Mouse (Mus musculus) hindbrain, embryonic 11.5 days (tissue): ENCODE measurements around the gene Iqgap2. TPM values are rescaled to one million over a fixed set of nuclear protein-coding genes. Genes with fewer than 3 reads are reported as not detected.

ENCODE experiments used
- ATAC-seq: fragments of 200-750 bp; cut with Nextera tagmentation; 2 replicates; pipeline ENCODE4 v1.8.0; 2017; ENCODE audit warnings: mild to moderate bottlenecking, moderate TSS enrichment, moderate library complexity; ENCODE audit not compliant: low FRiP score
- DNase-seq: peaks from one replicate; pipeline ENCODE4 v3.0.0-alpha.2; 2015; ENCODE audit warnings: low spot score
- H3K27ac ChIP-seq: fragments of 300-500 bp; sonication (generic); 2 replicates; pipeline ENCODE4 v1.5.1; 2014; ENCODE audit warnings: mild to moderate bottlenecking, low read depth, low read length
- H3K27me3 ChIP-seq: fragments of 300-500 bp; sonication (generic); 2 replicates; pipeline ENCODE4 v1.6.1; 2014; ENCODE audit warnings: mild to moderate bottlenecking, low read length, moderate library complexity, mixed read lengths; ENCODE audit not compliant: control insufficient read depth, insufficient read depth
- H3K36me3 ChIP-seq: fragments of 300-500 bp; sonication (generic); 2 replicates; pipeline ENCODE4 v1.6.1; 2014; ENCODE audit warnings: mild to moderate bottlenecking, low read length, moderate library complexity, mixed read lengths; ENCODE audit not compliant: control insufficient read depth, insufficient read depth
- H3K4me1 ChIP-seq: fragments of 300-500 bp; sonication (generic); replicated peaks from 2 replicates; pipeline ENCODE4 v1.6.1; 2014; ENCODE audit warnings: low read length, mixed read lengths; ENCODE audit not compliant: control insufficient read depth, insufficient read depth
- H3K4me2 ChIP-seq: fragments of 300-500 bp; sonication (generic); replicated peaks from 2 replicates; pipeline ENCODE4 v1.6.1; 2014; ENCODE audit warnings: mild to moderate bottlenecking, low read depth, low read length
- H3K4me3 ChIP-seq: fragments of 300-500 bp; sonication (generic); 2 replicates; pipeline ENCODE4 v1.5.1; 2014; ENCODE audit warnings: low read depth, low read length
- H3K9ac ChIP-seq: fragments of 300-500 bp; sonication (generic); 2 replicates; pipeline ENCODE4 v1.6.1; 2014; ENCODE audit warnings: low read depth, low read length
- H3K9me3 ChIP-seq: fragments of 300-500 bp; sonication (generic); 2 replicates; pipeline ENCODE4 v1.6.1; 2016; ENCODE audit warnings: low read length; ENCODE audit not compliant: control insufficient read depth
- WGBS: fragments of 180-500 bp; shearing (Covaris S2); extraction: QIAGEN DNeasy Blood & Tissue Kit; methylation state at CpG from one replicate; pipeline ENCODE4 v1.1.7; 2014; 5-methylcytosine and 5-hydroxymethylcytosine counted together
- polyA plus RNA-seq: library from polyadenylated mRNA; unstranded; fragments of >200 nt; fragmentation: Nextera tagmentation; extraction: Ambion mirVana; gene quantifications from 2 replicates; pipeline ENCODE4 v1.2.1, GENCODE M21; 2014

Iqgap2 gene
- polyA plus RNA-seq, 1 experiment from 2014 or later, result 20.7 TPM

DNA sequence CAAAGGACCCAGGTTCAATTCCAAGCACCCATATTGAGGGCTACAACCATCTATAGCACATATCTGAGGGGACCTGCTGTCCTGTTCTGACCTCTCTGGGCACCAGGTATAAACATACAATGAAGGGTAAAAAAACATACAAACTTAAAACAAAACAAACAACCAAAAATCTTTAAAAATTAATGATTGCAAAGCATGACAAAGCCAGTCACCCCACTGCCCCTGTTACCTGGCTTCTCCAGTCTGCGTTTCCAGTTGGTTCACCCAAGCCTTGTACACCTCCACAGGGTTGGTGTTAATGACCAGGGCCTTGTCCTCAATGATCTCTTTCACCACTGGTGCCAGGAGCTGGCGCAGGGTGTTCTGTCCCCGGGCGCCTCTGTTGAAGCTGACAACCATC is 227.9 kb downstream of the Iqgap2 start:
- Histone ChIP-seq H3K9ac (no peak overlapping the region), H3K9me3 (no peaks in the 10 kb centered on the region), H3K4me2 (no peak overlapping the region), H3K27ac (no peak overlapping the region), H3K36me3 (no peaks in the 10 kb centered on the region), H3K27me3 (no peaks in the 10 kb centered on the region), H3K4me1 (no peaks in the 10 kb centered on the region), H3K4me3 (no peak overlapping the region)
- DNase-seq (no peak), ATAC-seq (no peak)
- 97% methylated on average over 4 of the region's 4 CpGs for WGBS

DNA sequence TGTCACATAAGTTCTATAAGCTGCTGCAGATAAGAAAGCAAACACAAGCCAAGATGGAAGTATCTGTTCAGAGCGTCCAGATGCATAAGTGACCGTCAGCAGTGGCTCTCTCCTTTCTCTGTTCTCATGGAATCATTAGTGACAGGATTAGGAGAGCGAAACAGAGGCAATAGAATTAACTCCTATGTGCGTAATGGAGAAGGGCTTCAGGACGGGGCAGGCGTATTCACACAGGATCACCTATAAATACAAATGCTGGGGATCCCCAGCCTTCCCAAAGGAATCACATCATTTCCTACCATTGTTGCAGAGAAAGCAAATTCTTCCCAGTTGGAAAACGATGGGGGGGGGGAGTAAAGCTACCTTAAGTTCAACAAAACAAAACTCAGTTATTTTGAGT is 232.3 kb downstream of the Iqgap2 start:
- peaks cover 2% of the 10 kb centered on the region; the same call in 1 of the 2 replicates for H3K36me3 ChIP-seq
- ATAC-seq, result no peak
- H3K27ac ChIP-seq, result no peak overlapping the region
- no peak overlapping the region for H3K9ac ChIP-seq
- no peak overlapping the region for H3K4me2 ChIP-seq
- H3K4me1 ChIP-seq, result no peaks in the 10 kb centered on the region
- H3K9me3 ChIP-seq, result no peaks in the 10 kb centered on the region
- WGBS, result 87% methylated on average over 7 of the region's 7 CpGs
- H3K4me3 ChIP-seq, result no peak overlapping the region
- no peaks in the 10 kb centered on the region for H3K27me3 ChIP-seq
- DNase-seq, result no peak

DNA sequence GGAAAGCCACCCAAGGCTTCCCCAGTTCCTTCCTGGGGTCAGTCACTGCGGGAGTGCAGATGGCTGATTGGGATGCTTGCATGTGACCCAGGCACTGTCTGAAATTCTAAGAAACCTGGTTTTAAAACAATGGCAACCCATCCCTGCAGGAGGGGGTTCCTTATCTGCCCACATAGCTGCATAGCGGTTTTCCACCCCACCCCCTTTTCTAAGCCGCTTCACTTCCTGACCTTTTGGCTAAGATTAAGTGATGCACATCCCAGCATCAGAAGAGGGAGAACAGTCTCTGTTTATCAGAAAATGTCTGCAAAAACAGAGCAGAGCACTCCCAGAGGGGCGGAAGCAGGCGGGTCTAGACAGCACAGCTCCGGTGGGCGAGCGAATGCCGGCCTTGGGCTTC is 234.6 kb downstream of the Iqgap2 start:
- no peak overlapping the region for H3K4me2 ChIP-seq
- H3K4me3 ChIP-seq, result no peak overlapping the region
- H3K36me3 ChIP-seq, result peaks cover 2% of the 10 kb centered on the region; the same call in 1 of the 2 replicates
- no peaks in the 10 kb centered on the region for H3K27me3 ChIP-seq
- DNase-seq (no peak), ATAC-seq (no peak)
- no peak overlapping the region for H3K9ac ChIP-seq
- 65% methylated on average over 9 of the region's 9 CpGs for WGBS
- H3K4me1 ChIP-seq, result no peaks in the 10 kb centered on the region
- no peak overlapping the region for H3K27ac ChIP-seq
- no peaks in the 10 kb centered on the region for H3K9me3 ChIP-seq

DNA sequence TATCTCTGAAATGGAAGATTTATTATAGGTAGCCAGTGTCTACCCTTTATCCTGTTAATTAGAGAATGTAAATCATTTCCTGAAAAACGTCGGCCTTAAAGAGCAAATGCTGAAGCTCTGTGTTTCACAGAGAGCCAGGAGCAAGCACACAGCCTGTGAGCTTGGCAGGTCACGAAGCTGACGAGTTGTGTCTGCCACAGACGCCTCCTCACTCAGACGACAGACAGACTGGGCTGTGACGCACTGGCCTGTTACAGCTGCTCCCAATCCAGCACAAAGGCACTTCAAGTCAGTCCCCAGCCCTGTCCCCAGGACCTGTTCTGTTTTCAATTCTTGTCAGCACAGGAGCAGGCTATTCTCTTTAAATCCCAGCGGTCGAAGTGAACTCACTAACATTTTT is 236.4 kb downstream of the Iqgap2 start:
- no peaks in the 10 kb centered on the region for H3K27me3 ChIP-seq
- no peak overlapping the region for H3K4me2 ChIP-seq
- ATAC-seq (no peak), DNase-seq (no peak)
- H3K9me3 ChIP-seq, result no peaks in the 10 kb centered on the region
- H3K4me3 ChIP-seq, result no peak overlapping the region
- H3K4me1 ChIP-seq, result no peaks in the 10 kb centered on the region
- peaks cover 2% of the 10 kb centered on the region; the same call in 1 of the 2 replicates for H3K36me3 ChIP-seq
- 49% methylated on average over 9 of the region's 9 CpGs for WGBS
- no peak overlapping the region for H3K27ac ChIP-seq
- no peak overlapping the region for H3K9ac ChIP-seq

DNA sequence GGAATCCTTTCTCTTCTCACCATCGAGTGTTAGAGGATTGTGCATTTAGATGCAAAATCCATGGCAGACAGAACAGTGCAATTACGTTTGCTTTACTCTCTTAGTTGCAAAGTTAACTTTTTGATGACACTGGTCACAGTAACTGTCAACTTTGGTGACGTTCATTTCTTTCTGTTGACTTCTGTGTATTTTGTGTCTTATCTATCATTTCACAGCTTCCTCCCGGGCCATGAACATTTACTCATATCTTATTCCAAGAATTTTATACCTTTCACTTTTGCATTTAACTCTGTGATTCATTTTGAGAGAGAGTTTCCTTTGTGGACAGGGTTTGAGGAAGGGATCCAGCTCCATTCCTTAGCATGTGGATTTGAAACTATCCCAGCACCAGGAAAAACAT is 238.0 kb downstream of the Iqgap2 start:
- no peaks in the 10 kb centered on the region for H3K4me1 ChIP-seq
- no peaks in the 10 kb centered on the region for H3K9me3 ChIP-seq
- no peak for ATAC-seq
- no peak overlapping the region for H3K9ac ChIP-seq
- no peak overlapping the region for H3K27ac ChIP-seq
- no peaks in the 10 kb centered on the region for H3K27me3 ChIP-seq
- peaks cover 2% of the 10 kb centered on the region; the same call in 1 of the 2 replicates for H3K36me3 ChIP-seq
- H3K4me2 ChIP-seq, result no peak overlapping the region
- H3K4me3 ChIP-seq, result no peak overlapping the region
- no peak for DNase-seq
- 93% methylated on average over 4 of the region's 4 CpGs for WGBS

DNA sequence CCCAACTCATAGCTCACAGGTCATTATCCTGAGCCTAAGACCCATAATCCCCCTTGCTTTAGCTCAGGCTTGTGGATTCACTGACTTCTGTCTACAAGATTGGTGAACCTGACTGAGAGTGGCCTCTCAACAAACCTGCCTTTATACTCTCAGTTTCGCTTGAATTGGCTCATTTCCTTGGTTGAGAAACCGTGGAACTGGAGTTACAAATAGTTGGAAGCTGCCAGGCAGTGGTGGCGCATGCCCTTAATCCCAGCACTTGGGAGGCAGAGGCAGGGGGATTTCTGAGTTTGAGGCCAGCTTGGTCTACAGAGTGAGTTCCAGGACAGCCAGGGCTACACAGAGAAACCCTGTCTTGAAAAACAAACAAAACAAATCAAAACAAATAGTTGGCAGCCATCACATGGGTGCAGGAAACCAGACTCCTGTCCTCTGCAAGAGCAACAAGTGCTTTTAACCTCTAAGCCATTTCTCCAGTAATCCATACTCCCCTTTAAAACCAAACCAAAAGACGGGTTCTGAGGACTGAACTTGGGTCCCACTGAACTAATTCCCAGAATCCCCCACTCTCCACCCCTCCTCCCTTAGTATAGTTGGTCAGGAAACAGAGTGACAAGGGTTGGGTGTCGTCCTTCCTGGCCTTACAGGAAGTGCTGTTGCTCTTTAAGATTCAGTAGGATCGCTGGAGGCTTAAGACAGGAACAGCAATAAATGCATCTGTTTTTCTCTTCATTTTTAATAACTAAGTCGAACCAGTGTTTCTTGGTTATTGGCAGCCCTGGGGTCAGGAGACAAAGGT is 239.7 kb downstream of the Iqgap2 start:
- Histone ChIP-seq H3K27ac (no peak overlapping the region), H3K9me3 (no peaks in the 10 kb centered on the region), H3K4me1 (no peaks in the 10 kb centered on the region), H3K4me2 (no peak overlapping the region), H3K27me3 (no peaks in the 10 kb centered on the region), H3K36me3 (no peaks in the 10 kb centered on the region), H3K9ac (no peak overlapping the region), H3K4me3 (no peak overlapping the region)
- WGBS, result 85% methylated on average over 7 of the region's 7 CpGs
- ATAC-seq (no peak), DNase-seq (no peak)

DNA sequence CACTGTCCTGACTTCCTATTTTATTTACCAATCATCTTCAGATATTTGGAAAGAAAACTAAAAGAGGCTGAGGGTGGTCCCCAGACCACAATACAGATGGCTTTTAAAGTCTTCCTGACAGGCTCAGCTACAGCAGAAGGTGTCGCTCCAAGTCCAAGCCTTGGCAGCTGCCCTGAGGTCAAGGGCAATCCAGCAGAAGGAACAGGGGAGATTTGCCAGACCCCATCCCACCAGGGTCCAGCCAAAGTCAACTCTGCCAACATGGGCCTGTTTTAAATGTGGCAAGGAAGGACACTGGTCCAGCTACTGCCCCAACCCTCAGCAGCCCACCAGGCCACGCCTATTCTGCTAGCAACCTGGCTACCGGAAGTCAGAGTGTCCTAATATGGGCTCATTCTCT is 241.8 kb downstream of the Iqgap2 start:
- no peaks in the 10 kb centered on the region for H3K36me3 ChIP-seq
- no peak overlapping the region for H3K9ac ChIP-seq
- no peak overlapping the region for H3K4me2 ChIP-seq
- DNase-seq (no peak), ATAC-seq (no peak)
- no peak overlapping the region for H3K27ac ChIP-seq
- WGBS, result 95% methylated on average over 3 of the region's 3 CpGs
- H3K4me1 ChIP-seq, result no peaks in the 10 kb centered on the region
- H3K27me3 ChIP-seq, result no peaks in the 10 kb centered on the region
- H3K9me3 ChIP-seq, result no peaks in the 10 kb centered on the region
- H3K4me3 ChIP-seq, result no peak overlapping the region

DNA sequence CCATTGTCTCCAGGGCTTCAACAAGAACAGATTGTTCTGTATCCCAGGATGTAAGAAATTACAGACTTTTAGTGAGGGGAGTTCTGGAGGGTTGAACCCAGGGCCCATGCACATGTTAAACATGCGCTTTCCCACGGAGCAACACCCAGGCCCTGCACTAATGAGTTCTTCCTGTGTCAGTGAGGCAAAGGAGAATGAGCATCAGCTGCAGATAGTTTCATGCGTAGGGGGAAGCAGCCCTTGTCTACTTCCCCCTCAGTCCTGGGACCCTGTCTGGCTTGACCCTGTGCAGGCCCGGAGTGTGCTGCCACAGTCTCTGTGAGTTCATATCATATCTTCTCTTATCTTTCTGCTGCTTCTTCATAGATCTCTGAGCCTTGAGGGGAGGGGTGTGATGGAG is 244.5 kb downstream of the Iqgap2 start:
- Histone ChIP-seq H3K27me3 (no peaks in the 10 kb centered on the region), H3K36me3 (no peaks in the 10 kb centered on the region), H3K4me3 (no peak overlapping the region), H3K9me3 (no peaks in the 10 kb centered on the region), H3K9ac (no peak overlapping the region), H3K4me2 (no peak overlapping the region), H3K27ac (no peak overlapping the region), H3K4me1 (no peaks in the 10 kb centered on the region)
- DNase-seq (no peak), ATAC-seq (no peak)
- 74% methylated on average over 4 of the region's 4 CpGs for WGBS

DNA sequence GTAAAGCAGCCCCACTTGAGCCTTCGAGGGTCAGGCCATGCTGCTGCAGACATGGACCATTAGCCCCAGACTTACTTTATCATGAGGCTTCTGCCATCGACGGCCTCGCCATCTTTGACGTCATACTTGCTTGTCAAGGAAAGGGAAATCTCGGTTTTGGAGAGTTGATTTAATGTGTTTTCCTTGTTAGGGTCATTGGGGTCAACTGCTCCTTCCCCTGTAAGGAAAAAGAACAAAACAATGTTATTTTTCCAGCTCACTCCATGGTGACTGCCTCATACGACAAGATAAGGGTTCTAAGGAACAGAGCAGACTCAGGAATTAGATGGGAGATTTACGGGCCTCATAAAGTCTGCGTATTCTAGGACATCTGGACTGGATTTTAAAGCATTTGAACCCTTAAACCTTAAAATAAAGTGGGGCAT is 245.0 kb downstream of the Iqgap2 start:
- WGBS, result 78% methylated on average over 9 of the region's 9 CpGs
- Histone ChIP-seq H3K4me1 (no peaks in the 10 kb centered on the region), H3K27ac (no peak overlapping the region), H3K4me3 (no peak overlapping the region), H3K36me3 (no peaks in the 10 kb centered on the region), H3K9ac (no peak overlapping the region), H3K27me3 (no peaks in the 10 kb centered on the region), H3K9me3 (no peaks in the 10 kb centered on the region), H3K4me2 (no peak overlapping the region)
- DNase-seq (no peak), ATAC-seq (no peak)
